14 mouse cellular contexts compared by ENCODE assay signal in genomic region chr11:51811230-51811629, GRCm38 (mm10). TPM values are rescaled to one million over a fixed set of nuclear protein-coding genes. Genes with fewer than 3 reads are reported as not detected.
DNase-seq lines count a peak whose midpoint lies in the region; ATAC-seq and TF ChIP-seq lines count a peak whose summit lies in the region.
"Had no signal": no experiment of that assay in that cellular context is flagged by ENCODE, and none has a peak within 500 bp of the region (broad histone marks: within the 10 kb centered on the region; RNA-seq: fewer than 3 reads in every experiment).

No protein-coding gene starts in this region.

- H3K4me3 ChIP-seq in heart, adult 2 months, result no peak overlapping the region
- H3K4me3 ChIP-seq in heart, embryonic 10.5 days, result no peak overlapping the region
- H3K4me3 ChIP-seq in lung, embryonic 14.5 days (ENCODE audit: low read depth, low read length), result no peak overlapping the region
- H3K4me3 ChIP-seq in E14TG2a.4 (replicated peaks; ENCODE audit: low read length), result no peak overlapping the region
- no peak overlapping the region for H3K4me3 ChIP-seq in embryonic fibroblast, embryonic 13.5 days (ENCODE audit: insufficient read depth, low read length)
- no peak overlapping the region for H3K4me3 ChIP-seq in neural tube, embryonic 15.5 days (replicated peaks)
- H3K4me3 ChIP-seq: limb, embryonic 15.5 days; myocyte had no signal

- intact Hi-C loops in heart, adult 2 months (cut with DNase I), result no loop called here

- no peaks in the 10 kb centered on the region for H3K9me3 ChIP-seq in heart, embryonic 10.5 days
- no peaks in the 10 kb centered on the region for H3K9me3 ChIP-seq in lung, embryonic 14.5 days (ENCODE audit: low read depth, low read length)
- H3K9me3 ChIP-seq in E14TG2a.4 (ENCODE audit: low read length), result no peaks in the 10 kb centered on the region
- H3K9me3 ChIP-seq in neural tube, embryonic 15.5 days (replicated peaks), result no peaks in the 10 kb centered on the region
- H3K9me3 ChIP-seq: limb, embryonic 15.5 days had no signal

- no peaks in the 10 kb centered on the region for H3K79me2 ChIP-seq in heart, adult 2 months (replicated peaks; ENCODE audit: control insufficient read depth, insufficient read depth, low read length)

- H3K27ac ChIP-seq in heart, adult 2 months, result no peak overlapping the region
- no peak overlapping the region for H3K27ac ChIP-seq in heart, embryonic 10.5 days
- no peak overlapping the region for H3K27ac ChIP-seq in lung, embryonic 14.5 days (ENCODE audit: low read depth)
- no peak overlapping the region for H3K27ac ChIP-seq in embryonic fibroblast, embryonic 13.5 days (ENCODE audit: insufficient read depth, low read length)
- no peak overlapping the region for H3K27ac ChIP-seq in neural tube, embryonic 15.5 days (replicated peaks)
- H3K27ac ChIP-seq: limb, embryonic 15.5 days had no signal

- no peak for DNase-seq in heart, adult 2 months
- DNase-seq in heart, embryonic 10.5 days (ENCODE audit: low spot score), result no peak
- DNase-seq in lung, embryonic 14.5 days, result no peak
- no peak for DNase-seq in lung, postnatal 14 days
- no peak for DNase-seq in thymus, postnatal 10 days (ENCODE audit: low spot score in 2 of 2)
- DNase-seq: embryo, embryonic 11 days; kidney, adult 9 months; thymus, adult 18-20 months had no signal

- no peaks in the 10 kb centered on the region for H3K4me1 ChIP-seq in heart, adult 2 months (ENCODE audit: control insufficient read depth, insufficient read depth, low read length)
- no peaks in the 10 kb centered on the region for H3K4me1 ChIP-seq in heart, embryonic 10.5 days
- no peaks in the 10 kb centered on the region for H3K4me1 ChIP-seq in lung, embryonic 14.5 days (ENCODE audit: insufficient read depth)
- peaks cover 34% of the 10 kb centered on the region for H3K4me1 ChIP-seq in E14TG2a.4 (replicated peaks; ENCODE audit: low read depth, low read length)
- H3K4me1 ChIP-seq in embryonic fibroblast, embryonic 13.5 days (ENCODE audit: control insufficient read depth, insufficient read depth, low read length), result no peaks in the 10 kb centered on the region
- H3K4me1 ChIP-seq in neural tube, embryonic 15.5 days, result no peaks in the 10 kb centered on the region

- TF ChIP-seq EP300 in heart, adult 2 months (IDR thresholded peaks at IDR 0.05; ENCODE audit: insufficient read depth, low read depth, low read length), result no peak

- TF ChIP-seq CTCF in heart, adult 2 months (IDR thresholded peaks at IDR 0.05), result peak; percentile 56
- TF ChIP-seq CTCF in lung, embryonic 14.5 days (IDR thresholded peaks at IDR 0.05; ENCODE audit: low read depth), result peak; percentile 48
- peak; percentile 70 for TF ChIP-seq CTCF in E14TG2a.4 (conservative IDR thresholded peaks at IDR 0.05; ENCODE audit: low read length)
- TF ChIP-seq CTCF in embryonic fibroblast, embryonic 13.5 days (IDR thresholded peaks at IDR 0.05; ENCODE audit: borderline replicate concordance, insufficient read depth, low read length), result peak; percentile 29; the same call in 1 of the 2 replicates

- no peak for ATAC-seq in lung, embryonic 14.5 days (ENCODE audit: insufficient read depth)
- no peak for ATAC-seq in neural tube, embryonic 15.5 days (ENCODE audit: low FRiP score)

- no peaks in the 10 kb centered on the region for H3K36me3 ChIP-seq in heart, adult 2 months (ENCODE audit: control insufficient read depth, insufficient read depth, low read length)
- H3K36me3 ChIP-seq in heart, embryonic 10.5 days, result no peaks in the 10 kb centered on the region
- H3K36me3 ChIP-seq in lung, embryonic 14.5 days (ENCODE audit: insufficient read depth), result peaks cover 10% of the 10 kb centered on the region
- peaks cover 26% of the 10 kb centered on the region for H3K36me3 ChIP-seq in E14TG2a.4 (ENCODE audit: insufficient read depth, low read length)
- no peaks in the 10 kb centered on the region for H3K36me3 ChIP-seq in neural tube, embryonic 15.5 days

- H3K9ac ChIP-seq in heart, adult 2 months (ENCODE audit: low read depth, low read length), result no peak overlapping the region
- no peak overlapping the region for H3K9ac ChIP-seq in lung, embryonic 14.5 days
- H3K9ac ChIP-seq in neural tube, embryonic 15.5 days (replicated peaks), result no peak overlapping the region
- H3K9ac ChIP-seq: limb, embryonic 15.5 days had no signal

- TF ChIP-seq POLR2A in heart, adult 2 months (IDR thresholded peaks at IDR 0.05; ENCODE audit: insufficient read depth, low read depth, low read length), result no peak
- no peak for TF ChIP-seq POLR2A in embryonic fibroblast, embryonic 13.5 days (IDR thresholded peaks at IDR 0.05; ENCODE audit: low read depth, low read length)

- H3K4me2 ChIP-seq in lung, embryonic 14.5 days, result no peak overlapping the region
- no peak overlapping the region for H3K4me2 ChIP-seq in neural tube, embryonic 15.5 days
- H3K4me2 ChIP-seq: heart, embryonic 11.5 days; limb, embryonic 15.5 days had no signal

- 85% methylated on average over 4 of the region's 4 CpGs for WGBS in heart, adult 2 months
- WGBS in heart, embryonic 10.5 days, result 80% methylated on average over 4 of the region's 4 CpGs
- WGBS in lung, embryonic 14.5 days, result 86% methylated on average over 4 of the region's 4 CpGs
- 80% methylated on average over 4 of the region's 4 CpGs for WGBS in neural tube, embryonic 15.5 days

- no peaks in the 10 kb centered on the region for H3K27me3 ChIP-seq in heart, adult 2 months (ENCODE audit: control insufficient read depth, insufficient read depth, low read length)
- no peaks in the 10 kb centered on the region for H3K27me3 ChIP-seq in heart, embryonic 10.5 days (ENCODE audit: insufficient read depth, poor library complexity, severe bottlenecking)
- no peaks in the 10 kb centered on the region for H3K27me3 ChIP-seq in lung, embryonic 14.5 days (ENCODE audit: insufficient read depth, low read length)
- no peaks in the 10 kb centered on the region for H3K27me3 ChIP-seq in E14TG2a.4 (ENCODE audit: insufficient read depth, low read length)
- H3K27me3 ChIP-seq in neural tube, embryonic 15.5 days (replicated peaks), result no peaks in the 10 kb centered on the region
- H3K27me3 ChIP-seq: limb, embryonic 15.5 days had no signal

RNA-seq across cellular contexts. Expression of gene Jade2, which starts 46.2 kb away (rescaled TPM):
- 10 to 100 TPM; 11.3 to 12.4 TPM for total RNA-seq in heart, adult 2 months (2021)
- 6.5 and 7.3 TPM in 2 replicates for polyA plus RNA-seq in heart, adult 2 months (2012; rRNA removed)
- 0.73 and 0.82 TPM in 2 replicates for polyA plus RNA-seq in heart, embryonic 10.5 days (2016; fragmentation: Nextera tagmentation; extraction: Ambion mirVana)
- 1.3 and 1.6 TPM in 2 replicates for polyA plus RNA-seq in lung, embryonic 14.5 days (2014; fragmentation: Nextera tagmentation; extraction: Ambion mirVana)
- polyA plus RNA-seq in embryonic fibroblast, embryonic 13.5 days (2011; ENCODE audit: insufficient read length, low read depth, missing spikeins), result 3.7 and 5.8 TPM in 2 replicates
- 0.69 and 1.6 TPM in 2 replicates for polyA plus RNA-seq in neural tube, embryonic 15.5 days (2015; fragmentation: Nextera tagmentation; extraction: Ambion mirVana)

RNA-seq across cellular contexts. Expression of gene Sar1b, which starts 47.7 kb away (rescaled TPM):
- total RNA-seq in heart, adult 2 months (2021), result 100 to 1,000 TPM; 123 to 149 TPM
- polyA plus RNA-seq in heart, adult 2 months (2012; rRNA removed), result 64.2 and 131 TPM in 2 replicates
- 125 and 134 TPM in 2 replicates for polyA plus RNA-seq in heart, embryonic 10.5 days (2016; fragmentation: Nextera tagmentation; extraction: Ambion mirVana)
- 105 and 109 TPM in 2 replicates for polyA plus RNA-seq in lung, embryonic 14.5 days (2014; fragmentation: Nextera tagmentation; extraction: Ambion mirVana)
- 68.5 and 73.9 TPM in 2 replicates for polyA plus RNA-seq in embryonic fibroblast, embryonic 13.5 days (2011; ENCODE audit: insufficient read length, low read depth, missing spikeins)
- 207 and 237 TPM in 2 replicates for polyA plus RNA-seq in neural tube, embryonic 15.5 days (2015; fragmentation: Nextera tagmentation; extraction: Ambion mirVana)

RNA-seq across cellular contexts. Expression of gene Sec24a, which starts 47.8 kb away (rescaled TPM):
- 10 to 100 TPM; 15.3 to 16.6 TPM for total RNA-seq in heart, adult 2 months (2021)
- 9.3 and 12.3 TPM in 2 replicates for polyA plus RNA-seq in heart, adult 2 months (2012; rRNA removed)
- 14.3 and 15.0 TPM in 2 replicates for polyA plus RNA-seq in heart, embryonic 10.5 days (2016; fragmentation: Nextera tagmentation; extraction: Ambion mirVana)
- 16.3 and 16.8 TPM in 2 replicates for polyA plus RNA-seq in lung, embryonic 14.5 days (2014; fragmentation: Nextera tagmentation; extraction: Ambion mirVana)
- 42.0 and 46.5 TPM in 2 replicates for polyA plus RNA-seq in embryonic fibroblast, embryonic 13.5 days (2011; ENCODE audit: insufficient read length, low read depth, missing spikeins)
- 14.7 and 16.0 TPM in 2 replicates for polyA plus RNA-seq in neural tube, embryonic 15.5 days (2015; fragmentation: Nextera tagmentation; extraction: Ambion mirVana)
